Mouse (Mus musculus) stomach, postnatal 0 days (tissue): ENCODE measurements around the gene Pcolce2. TPM values are rescaled to one million over a fixed set of nuclear protein-coding genes. Genes with fewer than 3 reads are reported as not detected.

Source experiments
- ATAC-seq: fragments of 200-750 bp; cut with Nextera tagmentation; 2 replicates; pipeline ENCODE4 v1.8.0; 2017; ENCODE audit not compliant: low FRiP score, low TSS enrichment
- DNase-seq: peaks from one replicate; pipeline ENCODE4 v3.0.0-alpha.2; 2016; ENCODE audit warnings: low spot score
- H3K27ac ChIP-seq: fragments of 300-500 bp; sonication (generic); replicated peaks from 2 replicates; pipeline ENCODE4 v1.5.1; 2014; ENCODE audit warnings: mild to moderate bottlenecking, control low read depth
- H3K27me3 ChIP-seq: fragments of 300-500 bp; sonication (generic); 2 replicates; pipeline ENCODE4 v1.6.1; 2014; ENCODE audit warnings: low read length; ENCODE audit not compliant: control insufficient read depth, insufficient read depth
- H3K36me3 ChIP-seq: fragments of 300-500 bp; sonication (generic); 2 replicates; pipeline ENCODE4 v1.6.1; 2014; ENCODE audit warnings: low read length, mixed read lengths; ENCODE audit not compliant: control insufficient read depth, insufficient read depth
- H3K4me1 ChIP-seq: fragments of 300-500 bp; sonication (generic); replicated peaks from 2 replicates; pipeline ENCODE4 v1.6.1; 2014; ENCODE audit warnings: antibody characterized with exemption; ENCODE audit not compliant: control insufficient read depth, insufficient read depth
- H3K4me2 ChIP-seq: fragments of 300-500 bp; sonication (generic); replicated peaks from 2 replicates; pipeline ENCODE4 v1.6.1; 2014; ENCODE audit warnings: low read depth, mild to moderate bottlenecking, control low read depth, moderate library complexity
- H3K4me3 ChIP-seq: fragments of 300-500 bp; sonication (generic); 2 replicates; pipeline ENCODE4 v1.5.1; 2014; ENCODE audit warnings: low read depth, low read length, control low read depth
- H3K9ac ChIP-seq: fragments of 300-500 bp; sonication (generic); 2 replicates; pipeline ENCODE4 v1.6.1; 2014; ENCODE audit warnings: mild to moderate bottlenecking, low read length, control low read depth, mixed read lengths
- H3K9me3 ChIP-seq: fragments of 300-500 bp; sonication (generic); 2 replicates; pipeline ENCODE4 v1.6.1; 2016; ENCODE audit warnings: low read length; ENCODE audit not compliant: control insufficient read depth
- CTCF ChIP-seq: IDR thresholded peaks from 2 replicates; pipeline ENCODE4 v1.5.1; 2016; ENCODE audit warnings: antibody characterized with exemption, low read depth, mild to moderate bottlenecking, moderate library complexity
- EP300 ChIP-seq: optimal IDR thresholded peaks from 2 replicates; pipeline ENCODE3; 2016; ENCODE audit warnings: antibody characterized with exemption
- WGBS: fragments of 180-500 bp; shearing (Covaris S2); extraction: QIAGEN DNeasy Blood & Tissue Kit; methylation state at CpG from one replicate; pipeline ENCODE4 v1.1.7; 2014; 5-methylcytosine and 5-hydroxymethylcytosine counted together
- polyA plus RNA-seq: library from polyadenylated mRNA; unstranded; fragments of >200 nt; fragmentation: Nextera tagmentation; extraction: Ambion mirVana; gene quantifications from 2 replicates; pipeline ENCODE4 v1.2.1, GENCODE M21; 2015

Gene Pcolce2
- polyA plus RNA-seq = 0.18 and 0.21 TPM in 2 replicates

GRCm38 (mm10) chr9:95637271-95638181 is at the start of gene Pcolce2:
Gene Pcolce2 (plus strand): TSS chr9:95637601.
- Histone ChIP-seq H3K9me3 (no peaks in the 10 kb centered on the region), H3K27ac (no peak within 1 kb of the TSS), H3K4me3 (peak within 1 kb of the TSS; percentile 52), H3K4me2 (peak within 1 kb of the TSS; percentile 92), H3K27me3 (0 out of 2 replicates have a peak, but pooled peaks cover 4% of the 10 kb centered on the region), H3K9ac (peak within 1 kb of the TSS; percentile 23; the same call in 1 of the 2 replicates), H3K36me3 (no peaks in the 10 kb centered on the region), H3K4me1 (no peaks in the 10 kb centered on the region)
- DNase-seq = peak; percentile 43
- TF ChIP-seq CTCF (peak; percentile 13; the same call in 1 of the 2 replicates), EP300 (no peak)
- ATAC-seq = peak; percentile 32
- under 1% methylated on average over 47 of the region's 71 CpGs for WGBS

- ATAC-seq (no peak), DNase-seq (no peak)
- Histone ChIP-seq H3K27ac (no peak overlapping the region), H3K4me3 (no peak overlapping the region), H3K9ac (no peak overlapping the region), H3K36me3 (no peaks in the 10 kb centered on the region), H3K4me1 (no peaks in the 10 kb centered on the region), H3K4me2 (no peak overlapping the region), H3K9me3 (no peaks in the 10 kb centered on the region), H3K27me3 (no peaks in the 10 kb centered on the region)
- 82% methylated on average over 7 of the region's 7 CpGs for WGBS
- TF ChIP-seq EP300 (no peak), CTCF (no peak)
These were observed 49.3 kb upstream of the Pcolce2 start for GRCm38 (mm10) chr9:95588070-95588469.

- Histone ChIP-seq H3K9ac (no peak overlapping the region), H3K4me2 (no peak overlapping the region), H3K4me1 (no peaks in the 10 kb centered on the region), H3K4me3 (no peak overlapping the region), H3K27me3 (0 out of 2 replicates have a peak, but pooled peaks cover 3% of the 10 kb centered on the region), H3K36me3 (no peaks in the 10 kb centered on the region), H3K27ac (no peak overlapping the region), H3K9me3 (no peaks in the 10 kb centered on the region)
- DNase-seq (no peak), ATAC-seq (no peak)
- 78% methylated on average over 4 of the region's 4 CpGs for WGBS
- TF ChIP-seq EP300 = no peak
- no peak for TF ChIP-seq CTCF
These were observed 43.1 kb upstream of the Pcolce2 start for GRCm38 (mm10) chr9:95594291-95594690.

- peak overlapping the region; percentile 18 for H3K4me2 ChIP-seq
- H3K36me3 ChIP-seq = no peaks in the 10 kb centered on the region
- 0 out of 2 replicates have a peak, but pooled peaks cover 3% of the 10 kb centered on the region for H3K27me3 ChIP-seq
- H3K9ac ChIP-seq = no peak overlapping the region
- H3K4me3 ChIP-seq = no peak overlapping the region
- no peaks in the 10 kb centered on the region for H3K9me3 ChIP-seq
- H3K4me1 ChIP-seq = no peaks in the 10 kb centered on the region
- DNase-seq (no peak), ATAC-seq (no peak)
- no peak overlapping the region for H3K27ac ChIP-seq
- TF ChIP-seq CTCF (no peak), EP300 (no peak)
- 35% methylated on average over 13 of the region's 13 CpGs for WGBS
These were observed 39.8 kb upstream of the Pcolce2 start for GRCm38 (mm10) chr9:95597466-95598178.

GRCm38 (mm10) chr9:95598179-95598721 is 39.2 kb upstream of the Pcolce2 start:
- Histone ChIP-seq H3K9me3 (no peaks in the 10 kb centered on the region), H3K4me3 (no peak overlapping the region; the same call in 1 of the 2 replicates), H3K36me3 (no peaks in the 10 kb centered on the region), H3K27ac (no peak overlapping the region), H3K4me2 (peak overlapping the region; percentile 18), H3K27me3 (0 out of 2 replicates have a peak, but pooled peaks cover 3% of the 10 kb centered on the region), H3K9ac (no peak overlapping the region), H3K4me1 (no peaks in the 10 kb centered on the region)
- TF ChIP-seq CTCF (no peak), EP300 (no peak)
- 32% methylated on average over 19 of the region's 19 CpGs for WGBS
- ATAC-seq = no peak
- no peak for DNase-seq
